Mouse (Mus musculus): ENCODE measurements around the gene Gjb6.

The Gjb6 gene

DNA sequence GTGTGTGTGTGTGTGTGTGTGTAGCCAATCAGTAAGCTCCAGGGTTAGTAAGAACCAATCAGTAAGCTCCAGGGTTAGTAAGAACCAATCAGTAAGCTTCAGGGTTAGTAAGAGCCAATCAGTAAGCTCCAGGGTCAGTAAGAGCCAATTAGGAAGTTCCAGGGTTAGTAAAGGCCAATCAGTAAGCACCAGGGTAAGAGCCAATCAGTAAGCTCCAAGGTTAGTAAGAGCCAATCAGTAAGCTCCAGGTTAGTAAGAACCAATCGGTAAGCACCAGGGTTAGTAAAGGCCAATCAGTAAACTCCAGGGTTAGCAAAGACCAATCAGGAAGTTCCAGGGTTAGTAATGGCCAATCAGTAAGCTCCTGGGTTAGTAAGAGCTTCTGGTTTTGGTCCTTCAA, 50.5 kb downstream of the Gjb6 start:
- DNase-seq = no peak

GRCm38 (mm10) chr14:57075537-57075936, 57.9 kb downstream of the Gjb6 start:
- DNase-seq = no peak

Data from B cell, adult 2 months (primary cell).